Mouse (Mus musculus) kidney, adult 9 months (tissue): Measurements from ENCODE around the gene Zmynd8.

Source experiments
- DNase-seq: peaks from one replicate; pipeline ENCODE4 v3.0.0; 2022

Zmynd8 gene

GRCm38 (mm10) chr2:165878907-165879361, 19.9 kb downstream of the Zmynd8 start:
- no peak for DNase-seq

- no peak for DNase-seq
Observed at GRCm38 (mm10) chr2:165878021-165878585, 20.7 kb downstream of the Zmynd8 start.

- peak; percentile 84 for DNase-seq
Observed at GRCm38 (mm10) chr2:165877180-165877579, 21.6 kb downstream of the Zmynd8 start.

- no peak for DNase-seq
Observed at GRCm38 (mm10) chr2:165876201-165876918, 22.5 kb downstream of the Zmynd8 start.

GRCm38 (mm10) chr2:165875406-165875955, 23.3 kb downstream of the Zmynd8 start:
- DNase-seq: no peak

- peak; percentile 82 for DNase-seq
Observed at GRCm38 (mm10) chr2:165874461-165875339, 24.1 kb downstream of the Zmynd8 start.

GRCm38 (mm10) chr2:165873777-165874176, 25.0 kb downstream of the Zmynd8 start:
- DNase-seq: no peak

- DNase-seq: peak; percentile 61
Observed at GRCm38 (mm10) chr2:165873196-165873595, 25.6 kb downstream of the Zmynd8 start.

- no peak for DNase-seq
Observed at GRCm38 (mm10) chr2:165869257-165869656, 29.6 kb downstream of the Zmynd8 start.

GRCm38 (mm10) chr2:165868522-165869175, 30.2 kb downstream of the Zmynd8 start:
- DNase-seq: peak; percentile 62

GRCm38 (mm10) chr2:165867549-165867948, 31.3 kb downstream of the Zmynd8 start:
- no peak for DNase-seq

- DNase-seq: peak; percentile 48
Observed at GRCm38 (mm10) chr2:165866951-165867387, 31.8 kb downstream of the Zmynd8 start.

GRCm38 (mm10) chr2:165866412-165866811, 32.4 kb downstream of the Zmynd8 start:
- DNase-seq: no peak

- DNase-seq: no peak
Observed at GRCm38 (mm10) chr2:165864769-165865168, 34.0 kb downstream of the Zmynd8 start.

- no peak for DNase-seq
Observed at GRCm38 (mm10) chr2:165861683-165862594, 36.9 kb downstream of the Zmynd8 start.

GRCm38 (mm10) chr2:165860962-165861682, 37.7 kb downstream of the Zmynd8 start:
- no peak for DNase-seq

- DNase-seq: no peak
Observed at GRCm38 (mm10) chr2:165860447-165860846, 38.4 kb downstream of the Zmynd8 start.

- peak; percentile 54 for DNase-seq
Observed at GRCm38 (mm10) chr2:165858453-165859384, 40.1 kb downstream of the Zmynd8 start.

GRCm38 (mm10) chr2:165857841-165858426, 40.9 kb downstream of the Zmynd8 start:
- peak; percentile 76 for DNase-seq
